Mouse (Mus musculus) naive thymus-derived CD4-positive, alpha-beta T cell, adult 2 months (primary cell): ENCODE data around the gene Nt5c3b.

Experiments
- DNase-seq: peaks from one replicate; pipeline ENCODE4 v3.0.0-alpha.2; 2011; ENCODE audit warnings: low read depth

Nt5c3b gene

DNA sequence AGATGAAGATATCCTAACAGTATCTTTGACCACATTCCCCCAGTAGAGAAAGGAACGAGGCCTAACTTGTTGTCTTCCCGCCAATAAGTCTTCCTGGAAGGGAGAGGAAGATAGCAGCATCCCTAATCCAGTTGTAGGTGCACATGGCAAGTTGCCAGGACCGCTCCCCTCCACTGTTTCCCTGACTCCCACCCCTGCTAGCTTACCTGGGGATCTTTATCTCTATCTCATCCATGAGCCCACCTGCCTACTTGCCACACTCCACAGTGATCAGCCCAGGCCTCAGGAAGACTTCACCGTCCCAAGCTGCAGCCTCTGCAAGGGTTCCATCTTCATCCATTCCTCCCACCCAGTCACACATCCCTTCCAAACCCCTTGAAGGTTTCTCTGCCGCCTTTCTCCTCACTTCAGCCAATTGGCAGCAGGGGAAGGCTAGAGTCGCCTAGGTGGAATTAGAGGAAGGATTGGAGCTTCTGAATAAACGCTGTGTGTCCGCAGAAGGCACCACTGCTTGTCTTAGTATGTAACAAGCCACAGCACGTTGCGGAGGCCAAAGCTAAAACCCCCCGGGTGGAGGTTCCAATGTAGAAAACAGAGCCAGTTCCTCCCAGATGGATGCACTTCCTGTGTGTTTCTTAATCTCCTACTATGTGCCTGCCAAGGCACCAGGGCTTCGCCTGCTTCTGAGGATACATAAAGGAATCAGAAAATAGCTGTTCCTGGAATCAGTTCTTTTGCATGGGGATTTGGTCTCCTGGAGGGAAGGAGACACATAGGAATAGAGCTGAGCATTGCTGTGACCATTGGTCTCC is 41.7 kb downstream of the Nt5c3b start:
- DNase-seq: no peak

GRCm38 (mm10) chr11:100399320-100399719 is 42.3 kb downstream of the Nt5c3b start:
- peak; percentile 65 for DNase-seq

GRCm38 (mm10) chr11:100398517-100398916 is 43.1 kb downstream of the Nt5c3b start:
- DNase-seq: no peak

DNA sequence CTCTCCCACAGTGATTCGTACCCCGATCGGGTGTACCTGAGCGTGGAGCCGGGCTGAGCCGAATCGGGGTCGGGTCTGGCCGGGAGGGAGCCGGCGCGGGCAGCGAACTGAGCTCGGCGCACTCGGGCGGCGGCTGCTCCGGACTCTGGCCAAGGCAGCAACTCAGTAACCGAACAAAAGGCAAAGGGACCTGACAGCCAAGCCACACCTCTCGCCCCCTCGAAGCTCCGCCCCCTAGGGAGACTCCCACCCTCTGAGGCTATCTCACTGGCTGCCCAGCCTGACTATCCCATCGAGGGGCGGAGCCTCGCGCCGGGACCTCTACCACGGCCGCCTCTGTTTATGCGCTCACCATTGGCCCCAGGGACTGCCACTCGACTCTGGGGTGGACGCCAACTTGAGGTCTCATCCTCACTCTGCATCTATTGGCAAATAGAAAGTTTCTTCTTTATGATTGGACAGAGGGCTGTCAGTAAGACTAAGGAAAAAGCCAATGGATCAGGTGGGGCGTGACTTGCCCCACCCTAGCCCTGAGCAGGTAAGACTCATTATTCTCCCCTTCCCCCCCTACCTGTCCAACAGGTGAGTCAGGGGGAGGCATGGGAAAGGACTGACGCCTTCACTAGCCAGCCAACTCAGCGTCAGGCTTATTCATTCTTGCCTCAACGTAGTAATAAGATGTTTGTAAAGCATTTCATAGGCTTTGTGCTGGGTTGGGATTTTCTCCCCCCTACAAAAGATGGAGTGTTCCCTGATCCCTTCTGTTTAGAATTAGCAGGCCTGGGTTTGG is 43.8 kb downstream of the Nt5c3b start, which contains the start of gene Jup:
Gene Jup (minus strand): TSS at position 164 of the 790 bp plus-strand sequence.
- peak; percentile 93 for DNase-seq

DNA sequence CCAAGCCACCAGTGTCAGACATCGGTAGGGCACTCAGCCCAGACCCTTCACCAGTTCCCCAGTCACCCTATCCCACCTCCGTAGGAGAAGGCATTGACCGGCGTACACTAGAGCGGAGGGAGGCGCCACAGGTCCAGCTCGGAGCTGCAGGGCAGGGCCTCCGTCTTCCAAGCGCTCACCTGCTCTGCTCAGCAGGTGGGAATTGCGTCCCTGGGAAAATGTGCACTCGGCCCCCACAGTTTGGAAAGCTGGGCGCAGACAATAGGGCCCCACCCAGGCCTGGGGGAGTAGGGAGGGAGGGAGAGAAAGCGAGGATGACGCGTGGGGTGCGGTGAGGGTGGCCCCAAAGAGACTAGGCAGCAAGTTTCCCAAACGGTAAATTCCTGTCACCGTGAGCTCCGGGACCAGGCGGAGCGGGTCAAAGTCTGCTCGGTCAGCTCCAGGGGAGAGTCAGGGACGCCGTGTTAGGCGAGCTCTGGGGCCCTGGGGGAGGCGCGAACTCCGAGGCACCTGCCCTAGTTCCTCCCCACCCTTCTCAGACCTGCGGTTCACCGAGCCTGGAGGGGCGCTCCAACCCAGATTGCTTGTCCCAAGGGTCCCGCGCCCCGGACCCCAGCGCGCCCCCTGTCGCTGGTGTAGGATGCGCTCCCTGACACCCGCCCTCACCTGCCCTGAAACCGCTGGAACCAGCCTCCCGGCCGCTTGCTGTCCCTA is 44.6 kb downstream of the Nt5c3b start:
- no peak for DNase-seq

DNA sequence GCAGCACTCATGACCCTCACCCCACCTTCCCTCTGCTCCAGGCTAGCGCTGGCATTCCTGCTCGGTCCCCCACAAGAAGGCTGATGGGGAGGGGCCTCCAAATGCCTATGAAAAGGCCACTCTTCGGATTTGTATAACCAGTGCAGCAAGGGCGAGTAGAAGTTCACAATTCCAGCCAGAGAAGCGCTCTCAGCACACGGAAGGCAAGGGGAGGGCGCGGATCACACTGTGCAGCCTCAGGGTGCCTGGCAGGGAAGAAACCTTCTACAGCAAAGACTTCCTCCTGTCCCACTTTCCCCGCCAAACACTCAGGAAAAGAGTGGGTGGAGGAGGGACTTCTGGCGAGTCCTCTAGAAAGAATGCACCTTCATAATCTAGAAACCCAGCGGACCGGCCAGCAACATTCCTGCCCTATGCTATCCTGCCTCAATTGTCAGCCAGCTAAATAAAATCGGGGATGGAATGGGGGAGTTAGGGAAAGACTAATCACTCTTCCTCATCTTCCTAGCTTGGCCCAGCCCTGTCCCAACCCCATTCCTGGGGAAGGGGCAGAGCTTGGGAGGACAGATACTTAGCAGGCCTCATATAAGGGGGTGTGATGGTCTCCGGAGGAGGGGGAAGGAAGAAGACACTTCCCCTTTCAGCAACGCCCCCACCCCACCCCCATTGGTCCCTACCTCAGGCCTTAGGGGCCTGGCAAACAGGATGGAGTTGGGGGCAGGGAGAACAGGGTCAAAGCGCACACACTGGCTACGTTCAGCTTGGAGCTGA is 45.6 kb downstream of the Nt5c3b start:
- no peak for DNase-seq

DNA sequence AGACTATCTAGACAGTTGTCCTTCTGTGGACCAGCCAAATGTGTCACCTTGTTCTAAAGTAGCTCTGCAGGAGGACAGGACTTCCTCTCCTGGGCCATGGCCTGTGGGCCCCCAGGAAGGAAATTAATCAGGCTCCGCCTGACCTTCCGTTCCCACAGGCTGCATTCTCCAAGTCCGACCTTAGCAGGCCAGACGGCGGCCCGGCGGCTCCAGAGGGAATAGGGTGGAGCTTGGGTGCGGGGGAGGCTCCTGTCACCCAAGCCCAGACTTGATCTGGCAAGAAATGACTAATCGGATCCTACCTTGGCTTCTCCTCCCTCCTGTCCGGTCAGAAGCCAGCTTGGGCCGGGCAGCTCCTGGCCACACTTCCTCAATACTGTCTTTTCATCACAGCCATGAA is 46.4 kb downstream of the Nt5c3b start:
- no peak for DNase-seq

DNA sequence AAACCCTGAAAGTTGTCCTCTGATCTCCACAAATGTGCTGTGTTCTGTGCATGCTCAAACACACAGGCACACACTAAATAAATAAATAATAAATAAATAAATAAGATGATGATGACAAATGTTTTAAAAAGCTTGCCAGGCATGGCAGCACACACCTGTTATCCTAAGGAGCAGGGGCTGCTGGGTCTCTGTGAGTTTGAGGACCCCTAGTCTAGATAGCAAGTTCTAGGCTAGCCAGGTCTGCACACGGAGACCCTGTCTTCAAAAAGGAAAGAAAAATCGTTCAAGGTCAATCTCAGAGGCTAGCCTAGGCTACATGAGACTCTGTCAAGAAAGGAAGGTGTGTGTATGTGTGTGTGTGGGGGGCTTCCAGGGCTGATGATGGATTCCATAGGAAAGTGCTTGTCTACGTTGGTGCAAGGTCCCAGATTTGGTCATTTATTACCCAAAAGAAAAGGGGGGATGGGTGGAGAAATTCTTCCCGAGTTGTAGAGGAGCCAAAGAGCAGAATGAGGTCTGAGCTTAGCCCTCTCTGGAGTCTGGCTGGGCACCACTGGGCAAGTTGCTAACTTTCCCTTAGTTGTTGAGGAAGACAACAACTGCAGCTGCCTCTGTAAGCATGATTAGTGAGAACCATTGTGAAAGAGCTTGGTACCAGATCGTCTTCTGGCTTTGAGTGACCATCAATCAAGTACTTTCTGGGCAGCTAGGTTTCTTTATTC is 47.1 kb downstream of the Nt5c3b start:
- DNase-seq: no peak

- DNase-seq: no peak
These were observed 47.9 kb downstream of the Nt5c3b start for GRCm38 (mm10) chr11:100393733-100394132.

- DNase-seq: no peak
These were observed 48.6 kb downstream of the Nt5c3b start for GRCm38 (mm10) chr11:100392958-100393357.

DNA sequence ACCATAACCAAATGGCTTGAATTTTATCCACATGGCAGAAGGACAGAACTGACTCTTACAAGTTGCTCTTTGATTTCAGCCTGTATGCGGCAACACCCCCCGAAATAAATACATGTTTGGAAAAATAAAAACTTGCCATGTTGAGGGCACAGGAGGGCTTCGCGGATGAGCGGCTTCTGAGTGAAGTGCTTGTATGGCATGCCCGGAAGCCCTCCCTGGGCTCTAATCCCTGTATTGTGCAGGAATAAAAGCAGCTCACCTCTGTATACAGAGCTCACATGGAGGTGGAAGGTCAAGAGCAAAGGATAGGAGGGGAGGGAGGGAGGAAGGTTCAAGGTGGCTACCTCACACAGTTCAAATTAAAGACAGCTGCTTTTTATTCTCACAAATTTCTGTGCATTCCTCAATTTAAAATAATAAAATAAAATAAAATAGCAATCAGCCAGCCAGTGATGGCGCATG is 49.7 kb downstream of the Nt5c3b start:
- DNase-seq: no peak

GRCm38 (mm10) chr11:100391081-100391883 is 50.3 kb downstream of the Nt5c3b start:
- no peak for DNase-seq

DNA sequence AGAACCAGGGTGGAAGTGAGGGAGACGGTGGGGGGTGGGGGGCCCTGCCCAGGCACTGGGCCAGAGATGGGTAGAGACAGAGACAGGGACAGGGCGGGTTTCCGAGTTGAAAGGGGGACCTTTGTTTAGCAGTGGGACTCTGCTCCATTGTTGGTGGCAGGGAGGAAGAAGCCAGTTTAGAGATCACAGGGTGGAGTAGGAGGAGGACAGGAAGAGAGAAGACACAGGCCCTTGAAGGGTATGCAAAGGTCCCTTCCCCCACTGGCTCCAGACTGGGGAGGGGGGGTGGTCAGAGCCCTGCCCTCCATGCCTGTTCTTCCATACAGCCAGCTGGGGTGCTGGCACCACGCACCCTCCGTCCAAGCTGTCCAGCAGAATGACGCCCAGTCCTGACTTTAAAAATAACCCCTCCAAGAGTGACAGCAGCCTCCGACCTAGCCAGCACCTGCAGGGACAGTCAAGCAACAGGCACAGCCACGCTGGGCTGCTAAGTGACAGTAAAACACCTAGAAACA is 51.6 kb downstream of the Nt5c3b start:
- DNase-seq: no peak

GRCm38 (mm10) chr11:100388588-100388987 is 53.0 kb downstream of the Nt5c3b start:
- DNase-seq: no peak

DNA sequence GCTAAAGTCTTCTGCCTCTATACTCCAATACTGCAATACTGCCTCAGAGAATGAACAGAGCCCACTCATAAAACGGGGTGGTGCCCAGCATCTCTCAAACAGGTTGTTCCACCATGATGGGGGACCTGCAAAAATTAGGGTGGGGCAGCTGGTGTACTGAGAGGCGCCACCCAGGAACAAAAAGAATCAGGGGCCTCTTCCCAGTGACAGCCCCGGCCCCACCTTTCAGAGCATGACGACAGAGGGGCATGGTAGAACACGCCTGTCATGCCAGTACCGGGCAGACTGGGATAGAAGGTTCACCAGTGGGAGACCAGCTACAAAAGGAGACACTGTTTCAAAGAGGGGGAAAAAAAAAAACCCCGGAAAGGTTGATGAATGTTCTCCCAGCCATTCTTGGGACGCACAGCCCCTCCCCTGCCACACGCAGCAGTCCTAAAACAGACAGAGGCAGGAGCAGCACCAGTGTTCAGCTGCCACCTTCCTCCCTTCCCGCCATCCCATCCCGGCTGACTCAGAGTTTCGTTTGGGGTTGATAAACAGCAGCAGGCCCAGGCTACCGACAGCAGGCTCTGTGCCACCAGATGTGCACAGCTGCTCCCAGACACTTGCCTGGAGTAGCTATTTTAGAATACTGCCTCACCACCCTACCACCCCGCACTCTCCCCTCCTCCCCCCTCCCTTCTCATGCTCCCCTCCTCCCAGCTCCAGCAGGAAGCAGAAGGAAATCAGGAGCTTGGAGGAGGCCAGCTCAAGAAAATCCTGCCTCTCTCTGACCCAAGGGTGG is 53.8 kb downstream of the Nt5c3b start:
- no peak for DNase-seq

DNA sequence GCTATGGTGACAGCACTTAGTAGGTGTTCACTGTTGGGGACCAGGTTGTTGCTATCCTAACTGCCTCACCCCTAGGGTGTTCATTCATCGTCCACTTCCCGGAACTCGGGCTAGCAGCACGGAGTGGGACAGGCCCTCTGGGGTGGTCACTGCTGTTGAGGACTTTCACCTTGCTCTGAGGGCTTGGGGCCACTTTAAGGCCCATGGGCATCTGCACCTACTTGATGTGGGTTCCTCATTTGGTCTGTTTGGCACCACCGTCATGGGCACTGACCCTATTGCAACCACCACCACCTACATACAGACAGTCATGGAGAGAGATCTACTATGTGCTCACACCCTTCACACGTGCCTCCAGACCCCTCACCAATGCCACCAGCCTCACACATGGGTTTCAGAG is 54.5 kb downstream of the Nt5c3b start:
- DNase-seq: no peak

- no peak for DNase-seq
These were observed 55.0 kb downstream of the Nt5c3b start for GRCm38 (mm10) chr11:100386586-100386985.

DNA sequence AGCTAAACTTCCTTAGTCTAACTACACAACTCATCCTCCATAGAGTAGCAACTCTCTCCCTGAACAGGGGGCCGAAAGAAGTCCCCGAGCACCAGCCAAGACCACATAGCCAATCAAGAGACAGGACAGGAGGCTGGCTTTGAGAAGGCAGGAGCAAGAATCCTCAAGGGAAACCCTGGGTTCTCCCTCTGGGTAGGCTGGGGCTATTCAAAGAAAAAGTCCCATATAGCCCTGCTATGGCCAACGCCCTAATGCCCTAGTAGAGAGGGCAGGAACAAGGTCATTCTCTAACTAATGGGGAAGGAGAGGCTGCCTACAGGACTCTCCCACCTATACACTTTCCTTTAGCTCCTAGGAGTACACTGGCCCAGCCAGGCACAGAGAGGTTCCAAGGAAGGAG is 56.6 kb downstream of the Nt5c3b start:
- no peak for DNase-seq

- DNase-seq: no peak
These were observed 58.9 kb downstream of the Nt5c3b start for GRCm38 (mm10) chr11:100382682-100383081.
